Mouse (Mus musculus) hindbrain, embryonic 14.5 days (tissue): ENCODE results near the gene Tbk1. TPM values are rescaled to one million over a fixed set of nuclear protein-coding genes. Genes with fewer than 3 reads are reported as not detected.
A peak's percentile ranks its signal among the peaks of the same experiment; 100 is the strongest.

ENCODE experiments used
- ATAC-seq: fragments of 200-750 bp; cut with Nextera tagmentation; 2 replicates; pipeline ENCODE4 v1.8.0; 2017; ENCODE audit warnings: moderate number of reproducible peaks, mild to moderate bottlenecking, moderate TSS enrichment, moderate library complexity; ENCODE audit not compliant: low FRiP score
- DNase-seq: peaks from one replicate; pipeline ENCODE4 v3.0.0-alpha.2; 2015; ENCODE audit warnings: low spot score
- H3K27ac ChIP-seq: fragments of 300-500 bp; sonication (generic); 2 replicates; pipeline ENCODE4 v1.5.1; 2014; ENCODE audit warnings: mild to moderate bottlenecking, moderate library complexity
- H3K27me3 ChIP-seq: fragments of 300-500 bp; sonication (generic); 2 replicates; pipeline ENCODE4 v1.6.1; 2014; ENCODE audit warnings: mild to moderate bottlenecking, low read length, mixed read lengths; ENCODE audit not compliant: control insufficient read depth, insufficient read depth
- H3K36me3 ChIP-seq: fragments of 300-500 bp; sonication (generic); replicated peaks from 2 replicates; pipeline ENCODE4 v1.6.1; 2014; ENCODE audit not compliant: control insufficient read depth, insufficient read depth
- H3K4me1 ChIP-seq: fragments of 300-500 bp; sonication (generic); replicated peaks from 2 replicates; pipeline ENCODE4 v1.6.1; 2014; ENCODE audit warnings: antibody characterized with exemption, low read length, mixed read lengths; ENCODE audit not compliant: control insufficient read depth, insufficient read depth
- H3K4me2 ChIP-seq: fragments of 300-500 bp; sonication (generic); replicated peaks from 2 replicates; pipeline ENCODE4 v1.6.1; 2014; ENCODE audit warnings: mild to moderate bottlenecking, moderate library complexity
- H3K4me3 ChIP-seq: fragments of 300-500 bp; sonication (generic); replicated peaks from 2 replicates; pipeline ENCODE4 v1.5.1; 2014; ENCODE audit warnings: mild to moderate bottlenecking, low read length
- H3K9ac ChIP-seq: fragments of 300-500 bp; sonication (generic); 2 replicates; pipeline ENCODE4 v1.6.1; 2014
- H3K9me3 ChIP-seq: fragments of 300-500 bp; sonication (generic); 2 replicates; pipeline ENCODE4 v1.6.1; 2016; ENCODE audit warnings: low read length; ENCODE audit not compliant: control insufficient read depth
- WGBS: fragments of 180-500 bp; shearing (Covaris S2); extraction: QIAGEN DNeasy Blood & Tissue Kit; methylation state at CpG from one replicate; pipeline ENCODE4 v1.1.7; 2014; 5-methylcytosine and 5-hydroxymethylcytosine counted together
- polyA plus RNA-seq: library from polyadenylated mRNA; unstranded; fragments of >200 nt; fragmentation: Nextera tagmentation; extraction: Ambion mirVana; gene quantifications from 2 replicates; pipeline ENCODE4 v1.2.1, GENCODE M21; 2014

The Tbk1 gene
- 33.4 and 33.6 TPM in 2 replicates for polyA plus RNA-seq

- Histone ChIP-seq H3K4me2 (peak within 1 kb of the TSS; percentile 68), H3K27me3 (no peaks in the 10 kb centered on the region), H3K27ac (peak within 1 kb of the TSS; percentile 66), H3K36me3 (peaks cover 25% of the 10 kb centered on the region), H3K9me3 (no peaks in the 10 kb centered on the region), H3K4me1 (peaks cover 9% of the 10 kb centered on the region), H3K9ac (peak within 1 kb of the TSS; percentile 91), H3K4me3 (peak within 1 kb of the TSS; percentile 71)
- ATAC-seq (peak; percentile 98), DNase-seq (peak; percentile 90)
- under 1% methylated on average over 53 of the region's 58 CpGs for WGBS
These were observed at the start of gene Tbk1 for GRCm38 (mm10) chr10:121586675-121587370. Gene Tbk1 (minus strand): TSS chr10:121586787.

GRCm38 (mm10) chr10:121636276-121636675 is 49.7 kb upstream of the Tbk1 start:
- ATAC-seq (no peak), DNase-seq (no peak)
- Histone ChIP-seq H3K4me1 (peaks cover 6% of the 10 kb centered on the region; the same call in 1 of the 2 replicates), H3K4me3 (no peak overlapping the region), H3K4me2 (no peak overlapping the region), H3K9ac (no peak overlapping the region), H3K27ac (no peak overlapping the region), H3K9me3 (no peaks in the 10 kb centered on the region), H3K36me3 (no peaks in the 10 kb centered on the region), H3K27me3 (peaks cover 7% of the 10 kb centered on the region; the same call in 1 of the 2 replicates)
- WGBS, result 90% methylated on average over 6 of the region's 6 CpGs

GRCm38 (mm10) chr10:121634159-121634558 is 47.6 kb upstream of the Tbk1 start:
- H3K9ac ChIP-seq, result no peak overlapping the region
- no peak for ATAC-seq
- WGBS, result 80% methylated on average over 1 of the region's 1 CpGs

GRCm38 (mm10) chr10:121628561-121629040 is 42.0 kb upstream of the Tbk1 start:
- DNase-seq (no peak), ATAC-seq (no peak)

More at GRCm38 (mm10) chr10:121634159-121634558, 47.6 kb upstream of the Tbk1 start:
- Histone ChIP-seq H3K4me2 (no peak overlapping the region), H3K9me3 (no peaks in the 10 kb centered on the region), H3K27ac (no peak overlapping the region), H3K4me1 (no peaks in the 10 kb centered on the region), H3K36me3 (no peaks in the 10 kb centered on the region), H3K27me3 (no peaks in the 10 kb centered on the region), H3K4me3 (no peak overlapping the region)
- no peak for DNase-seq

DNA sequence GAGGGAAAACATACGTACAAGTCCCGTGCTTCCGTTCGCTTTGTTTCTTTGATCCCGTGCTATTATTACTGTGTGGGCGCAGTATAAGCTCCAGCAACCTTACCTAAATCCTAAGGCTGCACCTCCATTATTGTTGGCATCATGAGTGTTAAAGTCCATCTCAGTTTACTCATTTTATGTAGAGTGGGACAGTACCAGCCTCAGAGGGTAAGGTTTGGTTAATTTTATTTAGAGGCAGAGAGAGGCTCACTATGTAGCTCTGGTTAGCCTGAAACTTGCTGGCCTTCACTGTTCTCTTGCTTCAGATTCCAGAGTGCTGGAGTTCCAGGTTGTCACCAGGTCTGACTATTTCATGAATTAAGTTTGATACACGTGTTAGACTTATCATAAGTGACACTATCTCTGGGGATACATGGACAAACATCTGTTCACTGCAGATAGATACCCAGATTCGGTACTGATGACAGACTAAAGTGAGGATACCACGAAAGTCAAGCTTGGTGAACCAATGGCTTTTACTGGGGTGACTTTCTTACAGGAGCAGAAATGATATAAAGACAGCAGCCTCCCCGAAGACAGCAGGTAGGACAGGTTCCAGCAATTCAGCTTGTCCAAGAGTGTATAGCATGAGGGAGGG is 40.7 kb upstream of the Tbk1 start:
- Histone ChIP-seq H3K9ac (no peak overlapping the region), H3K4me2 (peak overlapping the region; percentile 71; the same call in 1 of the 2 replicates), H3K27ac (no peak overlapping the region), H3K36me3 (peaks cover 6% of the 10 kb centered on the region; the same call in 1 of the 2 replicates), H3K27me3 (no peaks in the 10 kb centered on the region), H3K4me1 (peaks cover 9% of the 10 kb centered on the region), H3K9me3 (no peaks in the 10 kb centered on the region), H3K4me3 (no peak overlapping the region)
- DNase-seq (no peak), ATAC-seq (no peak)
- WGBS, result 85% methylated on average over 10 of the region's 10 CpGs

More at GRCm38 (mm10) chr10:121628561-121629040, 42.0 kb upstream of the Tbk1 start:
- WGBS, result 89% methylated on average over 6 of the region's 6 CpGs
- Histone ChIP-seq H3K36me3 (no peaks in the 10 kb centered on the region), H3K4me1 (peaks cover 9% of the 10 kb centered on the region), H3K4me2 (no peak overlapping the region), H3K9me3 (no peaks in the 10 kb centered on the region), H3K27me3 (no peaks in the 10 kb centered on the region), H3K4me3 (no peak overlapping the region), H3K9ac (no peak overlapping the region), H3K27ac (no peak overlapping the region)

DNA sequence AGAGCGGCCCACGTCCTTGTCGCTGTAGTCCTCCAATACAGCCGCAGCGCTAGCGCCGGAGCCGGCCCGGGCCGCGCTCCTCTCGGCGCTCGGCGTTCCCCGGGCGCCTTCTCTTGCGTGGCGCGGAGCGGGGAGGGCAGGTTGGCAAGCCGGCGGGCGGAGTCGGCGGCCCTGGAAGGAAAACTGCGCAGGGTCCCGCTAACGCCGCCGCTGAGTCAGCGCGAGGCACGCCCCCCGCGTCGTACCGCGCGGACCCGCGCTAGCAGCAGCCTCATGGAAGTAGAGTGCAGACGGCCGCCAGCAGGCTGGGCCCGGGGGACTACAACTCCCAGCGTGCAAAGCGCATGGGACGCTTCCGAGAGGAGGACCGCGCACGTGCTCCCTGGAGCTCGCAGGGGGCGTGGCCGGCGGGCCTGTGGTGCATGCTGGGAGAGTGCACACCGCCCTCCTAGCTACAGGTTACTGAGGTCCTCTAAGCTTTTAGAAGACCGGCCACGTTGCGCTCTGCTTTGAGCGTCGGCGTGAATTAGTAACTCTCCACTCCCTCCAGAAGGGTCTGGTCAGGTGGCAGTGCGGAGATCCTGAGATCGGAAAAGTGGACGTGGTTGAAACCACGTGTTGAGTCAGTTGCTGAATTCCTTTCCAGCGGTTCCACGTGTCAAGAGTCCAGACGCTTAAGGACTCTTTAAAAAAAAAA is 39.7 kb upstream of the Tbk1 start, which contains the start of gene Xpot:
Gene Xpot, minus strand, starts transcription at position 147 of the 697 bp plus-strand sequence.
- DNase-seq (peak; percentile 97), ATAC-seq (peak; percentile 99)
- WGBS, result under 1% methylated on average over 70 of the region's 70 CpGs
- Histone ChIP-seq H3K4me3 (peak within 1 kb of the TSS; percentile 90), H3K36me3 (peaks cover 16% of the 10 kb centered on the region), H3K4me2 (peak within 1 kb of the TSS; percentile 71), H3K27ac (peak within 1 kb of the TSS; percentile 91), H3K9me3 (no peaks in the 10 kb centered on the region), H3K27me3 (no peaks in the 10 kb centered on the region), H3K4me1 (peaks cover 9% of the 10 kb centered on the region), H3K9ac (peak within 1 kb of the TSS; percentile 80)

GRCm38 (mm10) chr10:121625407-121626185 is 39.0 kb upstream of the Tbk1 start:
- WGBS, result under 1% methylated on average over 41 of the region's 41 CpGs
- peak overlapping the region; percentile 80 for H3K9ac ChIP-seq
- no peaks in the 10 kb centered on the region for H3K9me3 ChIP-seq
- H3K4me1 ChIP-seq, result peaks cover 9% of the 10 kb centered on the region
- peaks cover 21% of the 10 kb centered on the region for H3K36me3 ChIP-seq
- H3K27ac ChIP-seq, result peak overlapping the region; percentile 91
- no peaks in the 10 kb centered on the region for H3K27me3 ChIP-seq
- H3K4me3 ChIP-seq, result peak overlapping the region; percentile 90
- ATAC-seq (no peak; the same call in 1 of the 2 replicates), DNase-seq (peak; percentile 50)
- peak overlapping the region; percentile 71 for H3K4me2 ChIP-seq

DNA sequence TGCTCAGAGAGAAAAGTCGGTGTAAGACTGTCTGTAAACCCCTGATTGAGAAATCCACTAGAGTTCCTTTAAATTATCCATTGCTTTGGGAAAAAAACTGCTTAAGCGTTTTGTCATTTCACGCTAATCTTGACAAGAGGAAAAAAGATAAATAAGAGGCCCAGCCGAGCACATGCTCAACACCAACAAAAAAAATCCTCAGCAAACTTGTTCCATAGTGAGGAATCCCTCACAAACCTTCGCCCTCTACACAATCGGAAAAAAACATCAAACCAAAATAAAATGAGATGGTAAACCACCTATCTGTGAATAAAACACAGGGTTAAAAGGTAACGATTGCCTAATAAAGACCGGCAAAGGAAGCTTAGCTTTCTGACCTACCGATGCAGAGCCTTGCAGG is 38.4 kb upstream of the Tbk1 start:
- ATAC-seq, result no peak
- Histone ChIP-seq H3K4me1 (peaks cover 9% of the 10 kb centered on the region), H3K9ac (peak overlapping the region; percentile 80), H3K27ac (no peak overlapping the region), H3K27me3 (no peaks in the 10 kb centered on the region), H3K9me3 (no peaks in the 10 kb centered on the region), H3K4me2 (peak overlapping the region; percentile 71), H3K4me3 (peak overlapping the region; percentile 90), H3K36me3 (peaks cover 25% of the 10 kb centered on the region)
- no peak for DNase-seq
- whole genome bisulfite sequencing, result 24% methylated on average over 9 of the region's 9 CpGs
